Mouse (Mus musculus): ENCODE data around the gene Naga.
"Not testable (repeated sequence)": the region's sequence is repeated elsewhere in the genome, so short reads cannot be mapped to it uniquely, and the experiment has no call there.

Gene Naga

DNA sequence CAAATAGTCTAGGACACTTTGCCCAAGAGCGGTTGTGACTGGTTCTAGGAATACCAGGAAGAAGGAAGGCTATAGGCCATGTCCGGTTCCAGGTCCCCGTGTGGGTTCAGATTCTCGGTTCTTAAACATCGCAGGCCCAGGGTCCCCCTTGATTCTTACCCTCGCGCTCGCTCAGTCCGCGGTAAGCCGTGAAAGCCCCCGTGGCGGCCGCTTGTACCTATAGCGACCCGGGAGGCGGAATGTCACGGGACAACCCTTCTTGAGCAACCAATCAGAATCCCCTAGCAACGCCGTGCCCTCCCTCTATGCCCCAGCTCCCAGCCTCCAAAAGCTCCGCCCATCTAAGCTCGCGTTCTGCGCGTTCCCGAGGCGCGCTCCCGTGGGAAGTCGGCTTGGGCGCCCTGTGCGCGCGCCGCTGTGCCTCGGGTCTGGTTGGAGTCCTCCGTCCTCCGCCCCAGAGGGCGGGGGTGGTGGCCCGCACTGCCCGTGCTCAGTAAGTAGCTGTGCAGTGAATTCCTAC, at the start of gene Naga, which contains the start of the genes Pheta2 and Smdt1:
Gene Naga, minus strand, starts transcription at position 333 of the 520 bp plus-strand sequence.
Gene Pheta2, plus strand, starts transcription at position 350 of the 520 bp plus-strand sequence.
Gene Smdt1, plus strand, starts transcription at position 367 of the 520 bp plus-strand sequence.
- DNase-seq (ENCODE audit: low spot score in 2 of 2): peak; percentile 93

DNA sequence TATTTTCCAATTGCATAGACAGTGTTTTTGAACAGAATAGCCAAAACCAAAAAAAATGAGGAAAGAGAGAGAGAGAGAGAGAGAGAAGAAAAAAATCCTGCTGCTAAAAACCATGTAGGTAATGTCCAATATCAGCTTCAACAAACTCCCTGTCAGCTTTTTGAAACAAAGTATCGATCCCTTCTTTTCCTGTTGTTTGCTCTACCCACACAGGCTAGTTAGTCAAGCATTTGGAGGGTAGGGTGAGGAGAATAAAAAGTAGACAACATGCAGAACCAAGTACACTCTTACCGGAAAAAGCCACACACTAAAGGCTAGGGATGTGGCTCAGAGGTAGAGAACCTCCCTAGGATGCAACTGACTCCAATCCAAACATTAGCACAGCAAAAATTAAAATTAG, 47.0 kb upstream of the Naga start:
- no peak for DNase-seq (ENCODE audit: low spot score in 2 of 2)

DNA sequence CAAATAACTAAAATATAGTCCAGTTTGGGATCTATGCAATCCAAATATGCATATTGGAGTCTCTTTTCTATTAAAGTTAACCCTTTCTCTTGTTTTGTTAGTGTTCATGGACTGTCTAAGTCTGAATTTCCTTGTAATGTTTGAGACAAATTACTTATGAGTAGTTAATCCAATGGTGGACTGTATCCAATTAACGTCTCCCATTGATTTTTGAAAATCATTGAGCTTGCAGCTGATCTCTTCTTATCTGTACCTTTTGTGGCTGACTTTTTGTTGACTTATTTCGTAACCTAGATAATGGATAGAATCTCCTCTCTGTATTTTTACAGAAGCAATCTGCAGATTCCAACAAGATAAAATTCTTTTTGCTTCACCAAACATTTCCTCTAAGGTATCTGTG, 43.7 kb upstream of the Naga start:
- no peak for DNase-seq (ENCODE audit: low spot score in 2 of 2)

DNA sequence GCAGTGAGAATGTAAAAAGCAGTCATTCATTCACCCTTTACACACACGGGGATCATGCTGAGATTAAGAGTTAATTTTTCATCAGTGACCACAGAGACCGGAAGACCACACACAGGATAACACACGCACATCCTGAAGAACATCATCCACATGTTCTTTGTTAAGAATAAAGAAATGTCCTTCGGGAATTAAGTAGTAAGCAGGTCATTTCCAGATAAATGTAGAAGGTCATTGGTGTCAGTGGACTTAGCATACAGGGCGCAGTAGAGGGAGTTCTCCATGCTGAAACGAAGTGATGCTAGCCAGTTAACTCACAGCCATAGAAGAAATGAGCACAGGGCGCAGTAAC, 42.0 kb upstream of the Naga start:
- DNase-seq (ENCODE audit: low spot score in 2 of 2): no peak

DNA sequence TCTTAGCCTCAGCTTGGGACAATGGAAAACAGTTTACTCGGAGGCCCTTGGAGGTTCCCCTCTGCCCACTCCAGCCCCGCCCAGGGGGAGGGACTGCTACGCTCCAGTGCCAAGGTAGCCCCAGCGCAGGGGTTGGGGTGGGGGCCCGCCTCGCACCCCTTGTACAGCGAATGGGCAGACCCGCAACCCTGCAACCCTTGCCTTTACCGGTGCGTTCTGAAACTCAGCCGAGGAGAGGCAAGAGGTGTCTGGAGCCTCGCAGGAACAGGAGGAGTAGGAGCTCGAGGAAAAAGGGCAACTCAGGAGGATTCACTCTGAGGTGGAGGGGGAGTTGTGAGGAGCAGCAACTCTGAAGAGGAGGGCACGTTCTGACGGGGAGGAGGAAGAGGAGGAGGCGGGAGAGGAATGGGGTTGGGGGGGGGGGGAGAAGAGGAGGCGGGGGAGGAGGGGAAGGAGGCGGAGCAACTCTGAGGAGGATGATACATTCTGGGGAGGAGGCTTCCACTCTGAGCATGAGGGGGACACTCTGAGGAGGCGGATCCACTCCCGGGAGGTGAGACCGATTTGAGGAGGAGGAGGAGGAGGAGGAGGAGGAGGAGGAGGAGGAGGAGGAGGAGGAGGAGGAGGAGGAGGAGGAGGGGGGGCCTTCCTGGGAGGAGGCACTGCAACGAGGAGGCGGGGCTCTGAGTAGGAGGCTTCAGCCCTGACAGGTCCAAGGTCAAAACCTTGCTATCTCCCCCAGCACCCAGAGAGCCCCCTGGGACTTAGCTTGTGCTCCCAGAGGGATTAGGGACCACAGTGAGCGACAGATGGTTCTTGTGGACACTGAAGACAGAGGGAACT, 41.4 kb upstream of the Naga start, which contains the start of gene Cyp2d22:
Gene Cyp2d22, minus strand, starts transcription at position 390 of the 843 bp plus-strand sequence.
- peak; percentile 38 to 44 for DNase-seq (ENCODE audit: low spot score in 2 of 2)

DNA sequence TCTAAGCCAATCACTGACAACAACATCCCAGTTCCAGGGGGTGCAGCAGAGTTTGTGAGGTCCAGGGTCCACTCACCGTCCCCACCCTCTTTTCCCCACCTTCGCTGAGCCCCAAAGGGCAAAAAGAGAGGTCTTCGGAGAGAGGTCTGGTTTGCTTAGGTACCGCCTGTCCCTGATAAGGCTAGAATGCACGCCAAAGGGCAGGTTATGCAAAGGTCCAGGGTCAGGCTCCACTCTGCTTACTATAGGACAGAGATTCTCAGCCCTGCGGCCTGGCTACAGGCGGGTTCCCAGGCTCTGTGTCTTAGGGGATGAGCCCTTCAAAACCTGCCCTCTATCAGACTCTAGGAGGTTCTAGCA, 40.8 kb upstream of the Naga start:
- DNase-seq (ENCODE audit: low spot score in 2 of 2): no peak

DNA sequence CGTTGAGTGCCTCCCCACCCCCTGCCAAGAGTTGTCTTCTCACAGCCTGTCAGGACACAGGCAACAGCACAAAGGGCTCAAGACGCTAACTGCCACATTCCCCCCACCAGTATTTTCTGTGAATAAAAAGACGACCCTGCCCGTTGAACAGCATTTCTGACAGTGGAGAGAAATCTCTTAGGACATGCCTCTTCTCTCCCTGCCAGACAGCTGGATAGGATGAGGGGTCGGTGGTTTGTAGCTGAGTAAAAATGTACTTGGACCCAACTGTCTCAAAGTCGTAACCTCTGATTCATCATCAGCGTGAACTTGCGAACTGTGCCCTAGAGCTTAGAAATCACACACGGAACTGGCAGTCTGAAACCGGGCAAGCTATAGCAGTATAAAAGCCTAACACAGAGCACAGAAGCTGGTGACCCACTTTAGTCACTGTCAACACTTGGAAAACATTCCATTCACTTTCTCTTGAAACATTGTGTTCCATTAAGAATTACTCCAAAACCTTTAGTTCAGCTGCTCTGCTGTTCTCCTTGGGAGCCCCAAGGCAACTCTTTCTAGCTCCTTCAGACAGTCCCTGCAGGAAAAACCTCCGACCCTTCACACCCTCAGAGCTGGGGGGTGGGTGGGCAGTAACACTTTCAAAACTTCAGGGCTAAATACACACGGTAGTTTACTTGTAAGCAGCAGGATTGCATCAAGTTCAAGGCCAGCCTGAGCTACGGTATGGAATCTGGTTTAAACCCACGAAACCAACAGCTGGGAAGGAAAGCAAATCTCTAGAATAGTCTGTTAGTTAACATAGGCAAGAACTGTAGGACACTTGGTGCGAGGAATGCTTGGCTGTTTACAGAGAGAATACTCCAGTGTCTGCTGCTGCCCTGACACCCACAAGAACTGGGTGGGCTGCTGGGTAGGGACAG, 39.8 kb upstream of the Naga start:
- DNase-seq (ENCODE audit: low spot score in 2 of 2): no peak

DNA sequence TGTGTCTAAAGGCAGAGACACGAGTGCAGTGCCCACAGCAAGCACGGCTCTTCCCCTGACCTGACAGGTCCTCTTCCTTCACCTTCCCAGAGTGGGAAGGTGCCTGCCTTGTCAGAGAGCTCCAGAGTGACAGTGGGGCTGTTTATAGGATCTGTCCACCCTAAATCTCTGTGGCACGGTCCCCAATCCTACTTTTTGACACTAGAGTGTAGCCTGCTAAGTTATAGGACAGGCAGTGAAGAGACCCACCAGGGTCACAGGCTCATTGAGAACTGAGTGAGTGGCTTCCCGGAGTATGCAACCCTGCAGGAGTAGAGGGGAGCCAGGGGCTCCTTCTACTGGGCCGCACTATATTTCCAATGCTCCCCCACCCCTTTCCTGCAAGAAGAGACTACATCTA, 39.0 kb upstream of the Naga start:
- no peak for DNase-seq (ENCODE audit: low spot score in 2 of 2)

DNA sequence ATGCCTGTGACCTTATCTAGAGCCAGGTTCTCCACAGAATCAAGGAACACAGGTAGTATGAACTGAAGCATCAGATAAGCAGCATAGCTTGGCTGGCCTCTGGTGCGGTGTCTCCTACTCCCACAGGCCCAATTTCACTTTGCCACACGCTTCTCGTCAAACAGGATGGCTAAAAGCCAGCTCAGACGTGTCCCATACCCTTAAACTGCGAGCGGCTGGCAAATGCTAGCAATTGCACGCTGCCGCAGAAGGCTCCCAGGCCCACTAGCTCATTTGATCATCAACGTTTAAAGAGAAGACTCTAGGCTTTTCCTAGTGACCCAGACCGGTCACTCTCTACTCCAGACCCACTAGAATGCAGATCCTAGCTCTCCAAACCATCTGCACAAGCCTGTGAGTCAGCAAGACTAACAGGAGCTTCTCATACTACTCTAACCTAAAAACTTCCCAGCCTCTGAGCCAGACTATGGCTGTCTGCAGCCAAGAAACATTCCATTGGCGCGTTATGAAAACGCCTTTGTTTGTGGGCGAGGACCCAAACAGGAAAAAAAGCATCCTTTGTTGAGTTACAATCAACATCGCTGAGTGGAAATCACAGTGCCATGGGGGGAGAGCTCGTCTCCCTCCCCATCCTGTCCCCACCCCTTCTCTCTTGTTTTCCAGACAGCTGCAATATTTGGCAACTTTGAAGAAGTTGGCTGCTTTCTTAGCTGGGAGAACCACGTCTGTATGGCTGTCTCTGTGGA, 37.8 kb upstream of the Naga start:
- DNase-seq (ENCODE audit: low spot score in 2 of 2): peak in 1 of 2 experiments; percentile 35

DNA sequence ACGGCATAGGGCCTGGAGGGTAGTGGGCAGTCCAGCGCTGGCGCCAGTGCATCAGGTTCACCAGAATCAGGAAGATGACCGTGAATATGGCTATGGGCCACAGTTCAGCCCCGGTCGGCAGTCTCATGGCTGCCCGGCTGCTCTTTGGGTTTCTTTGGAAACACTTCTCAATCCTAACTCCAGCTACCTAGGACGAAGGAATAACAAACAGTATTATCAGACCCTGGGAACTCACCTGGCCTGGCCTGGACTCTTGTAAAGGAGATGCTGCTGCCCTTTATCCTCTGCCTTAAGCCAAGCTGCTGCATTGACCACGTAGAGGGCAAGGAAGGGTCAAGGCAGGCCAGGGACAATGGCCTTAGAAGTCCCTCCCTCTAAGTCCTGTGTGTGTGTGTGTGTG, 37.1 kb upstream of the Naga start:
- DNase-seq (ENCODE audit: low spot score in 2 of 2): no peak

DNA sequence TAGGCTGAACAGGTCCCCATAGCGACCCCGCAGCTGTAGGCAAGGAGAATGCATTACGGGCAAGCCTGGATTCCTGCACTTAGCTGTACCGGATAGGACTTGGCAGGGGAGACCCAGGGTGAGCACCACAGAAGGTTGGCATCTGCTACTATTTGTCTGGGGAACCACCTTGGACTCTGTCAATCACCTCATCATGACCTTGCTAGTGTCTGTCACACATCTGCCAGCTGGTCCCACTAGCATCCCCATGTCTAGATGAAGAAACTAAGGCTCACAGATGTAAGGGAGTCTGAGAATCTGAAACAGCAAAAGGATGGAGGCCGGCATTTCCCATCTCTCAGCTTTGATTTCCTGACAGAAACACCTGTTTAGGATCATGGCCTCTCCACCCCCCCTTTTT, 35.7 kb upstream of the Naga start:
- DNase-seq (ENCODE audit: low spot score in 2 of 2): no peak

DNA sequence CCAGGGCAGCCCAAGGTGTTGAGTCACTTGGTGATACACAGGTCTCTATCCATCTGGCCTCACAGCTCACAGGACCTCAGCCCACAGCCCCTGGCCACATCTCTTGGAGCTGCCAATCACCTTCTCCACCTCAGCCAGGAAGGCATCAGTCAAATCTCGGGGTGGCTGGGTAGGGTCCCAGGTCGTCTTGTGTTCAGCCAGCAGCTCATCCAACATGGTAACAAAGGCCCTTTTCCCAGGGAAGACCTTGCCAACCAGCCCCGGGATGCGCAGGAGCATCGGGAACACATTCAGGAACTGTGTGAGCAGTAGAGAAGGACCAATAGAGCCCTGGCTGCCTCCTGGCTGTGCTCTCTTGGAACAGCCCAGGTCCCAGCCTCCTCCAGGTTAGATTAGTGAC, 34.3 kb upstream of the Naga start:
- DNase-seq (ENCODE audit: low spot score in 2 of 2): no peak

DNA sequence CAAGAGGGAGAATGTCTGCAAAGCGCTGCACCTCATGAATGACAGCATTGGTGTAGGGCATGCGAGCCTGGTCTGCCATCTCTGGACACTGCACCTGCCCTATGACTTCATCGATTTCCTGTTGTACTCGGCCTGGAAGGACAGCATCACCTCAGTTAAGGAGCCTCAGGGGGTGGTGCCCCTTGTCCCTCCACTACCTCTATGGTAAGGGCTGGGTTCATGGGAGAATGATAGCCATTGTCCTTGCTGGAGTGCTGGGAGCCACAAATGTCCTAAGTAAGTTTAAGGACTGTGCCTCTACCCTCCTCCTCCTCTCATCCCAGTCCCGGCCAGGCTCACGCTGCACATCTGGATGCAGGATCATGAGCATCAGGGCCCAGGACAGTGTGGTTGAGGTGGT, 33.7 kb upstream of the Naga start:
- no peak for DNase-seq (ENCODE audit: low spot score in 2 of 2)

DNA sequence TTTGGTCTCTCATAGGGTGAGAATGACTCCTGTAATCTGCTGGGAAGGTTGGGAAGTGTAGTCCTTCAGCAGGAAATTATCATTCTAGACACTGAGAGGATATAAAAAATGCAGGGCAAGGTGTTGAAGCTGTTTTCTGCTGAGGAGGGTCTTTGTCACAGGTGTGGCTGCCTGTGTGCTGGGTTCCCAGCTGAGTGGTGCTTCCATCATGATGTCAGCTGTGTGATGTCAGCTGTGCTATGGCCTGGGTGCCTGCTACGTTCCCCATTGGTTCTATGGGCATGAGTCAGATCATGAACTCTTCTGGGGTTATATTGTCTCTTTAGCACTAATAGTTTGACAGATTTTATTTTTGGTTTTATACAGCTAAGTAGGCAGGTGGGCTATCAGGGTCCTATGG, 30.1 kb upstream of the Naga start:
- no peak for DNase-seq (ENCODE audit: low spot score in 2 of 2)

DNA sequence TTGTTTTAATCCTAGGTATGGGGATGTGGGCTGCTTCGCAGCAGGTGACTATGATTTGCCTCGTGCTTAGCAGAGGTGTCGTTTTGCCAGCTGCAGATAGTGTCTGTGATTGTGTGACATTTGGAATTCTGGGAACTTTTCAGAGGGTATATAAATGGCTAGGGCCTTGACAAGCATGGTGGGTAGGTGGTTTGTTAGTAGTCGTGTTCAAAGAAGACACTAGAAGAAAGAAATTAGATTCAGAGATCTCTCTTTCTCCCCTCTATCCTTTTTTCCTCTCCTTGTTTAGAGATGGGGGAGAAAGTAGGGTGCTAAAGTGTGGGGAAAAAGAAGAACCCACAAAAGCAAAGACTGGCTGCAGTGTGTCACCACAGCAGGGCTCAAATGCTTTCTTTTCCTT, 29.4 kb upstream of the Naga start:
- DNase-seq (ENCODE audit: low spot score in 2 of 2): no peak

DNA sequence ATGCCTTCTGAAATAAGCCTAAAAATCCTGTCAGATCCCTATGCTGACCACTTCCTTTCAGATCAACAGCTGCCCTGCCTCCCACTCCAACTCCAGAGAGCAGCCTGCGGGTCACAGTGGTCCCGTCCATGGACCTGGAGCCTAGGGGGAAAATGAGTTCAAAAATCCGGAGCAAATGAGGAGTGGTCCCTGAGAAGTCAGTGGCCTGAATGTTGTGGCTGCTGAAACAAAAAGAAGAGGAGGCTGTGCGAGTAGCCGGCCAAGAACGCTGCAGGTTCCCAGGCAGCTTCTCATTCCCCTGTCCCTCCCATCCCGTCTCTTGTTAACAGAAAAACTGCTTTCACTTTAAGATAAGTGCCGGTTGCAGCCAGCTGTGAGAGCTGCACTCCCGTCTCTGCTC, 25.8 kb upstream of the Naga start:
- not testable (repeated sequence) for DNase-seq (ENCODE audit: low spot score in 2 of 2)

DNA sequence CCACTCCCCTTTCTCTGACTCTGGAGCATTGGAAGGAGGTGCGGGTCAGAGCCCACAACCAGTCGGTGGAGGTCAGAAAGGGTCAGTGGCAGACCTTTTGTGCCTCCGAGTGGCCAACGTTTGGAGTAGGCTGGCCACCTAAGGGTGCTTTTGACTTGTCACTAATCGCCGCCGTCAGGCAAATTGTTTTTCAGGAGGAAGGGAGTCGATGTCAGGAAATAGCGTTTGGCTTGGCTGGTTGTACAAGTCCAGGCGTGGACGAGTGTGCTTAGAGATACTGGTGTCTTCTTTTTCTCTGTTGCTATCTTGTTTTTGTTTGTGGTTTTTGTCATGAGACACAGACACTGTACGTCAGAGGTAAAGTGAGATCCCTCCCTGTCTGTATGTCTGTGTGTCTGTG, 25.1 kb upstream of the Naga start:
- not testable (repeated sequence) for DNase-seq (ENCODE audit: low spot score in 2 of 2)

DNA sequence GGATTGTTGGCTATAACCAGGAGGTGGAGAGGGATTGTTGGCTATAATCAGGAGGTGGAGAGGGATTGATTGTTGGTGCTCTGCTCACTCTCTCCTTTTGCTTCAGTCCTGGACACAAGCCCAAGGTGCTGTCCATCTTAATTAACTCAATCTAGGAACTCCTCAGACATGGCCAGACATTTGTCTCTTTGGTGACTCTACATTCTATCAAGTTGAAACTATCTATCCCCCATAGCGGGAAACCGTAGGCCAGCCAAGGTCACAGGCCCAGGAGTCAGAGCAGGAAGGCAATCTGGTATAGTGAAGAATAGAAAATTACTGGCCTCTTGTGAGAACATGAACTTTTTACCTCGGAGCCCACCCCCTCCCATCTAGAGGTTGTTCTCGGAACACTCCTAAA, 23.5 kb upstream of the Naga start:
- no peak for DNase-seq (ENCODE audit: low spot score in 2 of 2)

DNA sequence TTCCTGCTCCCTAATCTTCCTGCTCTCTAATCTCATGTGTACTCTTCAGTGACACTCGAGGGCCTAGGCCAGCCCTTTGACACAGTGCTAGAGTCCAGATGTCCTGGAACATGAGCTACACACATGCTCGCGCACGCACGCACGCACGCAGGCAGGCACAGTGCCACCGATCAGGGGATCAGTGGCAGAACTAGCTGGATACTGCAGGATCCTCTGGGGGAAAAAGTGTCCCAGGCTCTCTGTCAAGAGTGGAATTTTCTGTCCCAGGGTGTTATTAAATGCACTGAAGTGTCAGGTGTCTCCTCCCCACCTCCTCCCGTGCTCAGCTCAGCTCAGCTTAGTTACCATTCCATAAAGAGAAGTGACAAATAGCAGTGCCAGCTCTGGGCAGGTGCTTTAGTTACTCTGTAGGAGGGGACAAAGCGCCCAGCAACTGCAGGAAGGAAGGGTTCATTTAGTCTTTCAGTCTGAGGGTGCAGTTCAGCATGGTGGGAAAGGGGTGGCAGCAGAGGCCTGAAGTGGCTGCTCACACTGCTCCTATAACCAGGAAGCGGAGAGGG, 22.8 kb upstream of the Naga start:
- no peak for DNase-seq (ENCODE audit: low spot score in 2 of 2)

DNA sequence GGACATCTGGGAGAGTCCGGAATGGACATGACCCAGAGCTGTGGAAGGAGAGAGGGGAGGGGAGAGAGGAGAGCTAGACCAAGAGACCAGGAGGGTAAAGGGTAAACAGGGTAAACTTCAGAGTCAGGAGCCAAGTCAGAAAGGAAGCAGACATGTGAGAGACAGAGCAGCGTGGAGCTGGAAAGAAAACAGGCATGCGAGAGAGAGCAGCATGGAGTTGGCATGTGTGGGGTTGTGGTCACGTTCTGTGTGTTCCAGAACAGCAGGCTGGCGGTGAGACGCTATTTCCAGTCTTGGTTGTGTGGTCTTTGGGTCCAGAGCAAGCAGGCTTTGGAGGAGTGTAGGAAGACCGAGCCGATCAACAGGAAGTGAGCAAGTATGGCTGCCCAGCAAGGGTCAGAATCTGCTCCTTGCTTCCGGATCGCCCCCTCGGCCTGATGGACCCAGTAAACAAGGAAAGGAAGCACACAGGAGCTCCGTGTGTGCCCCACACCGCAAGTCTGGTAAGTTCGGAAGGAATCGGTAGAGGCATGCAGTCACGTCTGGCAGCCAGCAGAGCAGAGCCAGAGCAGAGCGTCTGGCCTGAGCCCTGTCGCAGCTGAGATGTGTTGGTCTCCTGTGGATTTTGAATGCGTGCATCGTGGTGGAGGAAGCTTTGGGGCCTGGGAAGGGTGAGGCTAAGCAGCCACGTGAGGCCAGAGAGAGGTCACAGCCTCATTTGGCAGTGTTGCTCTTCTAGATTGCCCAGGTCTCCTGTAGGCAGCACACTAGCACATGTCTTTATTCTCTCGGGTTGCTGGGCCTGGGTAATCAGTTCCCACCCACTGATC, 19.9 kb upstream of the Naga start:
- no peak for DNase-seq (ENCODE audit: low spot score in 2 of 2)

Measured in urinary bladder, adult 18-20 months (tissue).